Mouse (Mus musculus) right cerebral cortex, postnatal 14 days (tissue): ENCODE data around the gene Tmprss7.

ENCODE experiments used
- DNase-seq: peaks from one replicate; pipeline ENCODE4 v3.0.0; 2022

The Tmprss7 gene

DNA sequence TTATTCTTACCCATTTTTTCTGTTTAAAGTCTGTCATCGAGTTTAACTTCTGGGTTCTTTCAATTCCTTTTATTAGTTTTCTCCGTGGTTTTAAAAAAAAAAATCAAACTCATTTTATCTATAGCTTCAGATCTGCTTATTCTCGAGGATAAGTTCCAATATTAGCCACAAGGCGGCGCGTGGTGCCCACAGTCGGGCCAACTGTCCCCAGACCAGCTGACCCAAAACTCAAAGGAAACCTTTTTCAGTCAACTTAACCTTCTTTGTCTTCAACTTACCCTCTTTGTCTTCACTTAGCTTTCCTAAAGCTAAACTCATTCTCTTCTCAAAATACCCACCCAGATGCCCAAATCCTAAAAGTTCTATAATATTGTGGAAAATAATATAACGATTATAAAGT lies 8.6 kb downstream of the Tmprss7 start:
- peak; percentile 72 for DNase-seq

DNA sequence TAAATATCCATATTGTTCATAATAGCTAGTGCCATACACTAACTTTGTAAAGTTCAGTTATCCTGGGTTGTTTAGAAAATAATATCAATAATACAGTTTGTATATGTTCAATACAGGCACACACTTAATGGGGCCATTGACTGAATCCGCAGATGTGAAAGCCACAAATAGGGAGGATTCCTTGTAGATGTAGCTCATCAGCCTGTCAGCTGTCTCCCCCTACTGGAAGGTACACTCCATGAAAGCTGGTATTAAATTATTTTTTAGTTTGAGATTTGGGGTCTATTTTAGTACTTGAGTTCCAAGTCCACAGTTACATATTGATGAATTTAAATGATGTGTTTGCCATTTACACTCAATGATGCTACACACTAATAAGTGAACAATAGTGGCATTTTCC lies 17.0 kb downstream of the Tmprss7 start:
- DNase-seq, result no peak

DNA sequence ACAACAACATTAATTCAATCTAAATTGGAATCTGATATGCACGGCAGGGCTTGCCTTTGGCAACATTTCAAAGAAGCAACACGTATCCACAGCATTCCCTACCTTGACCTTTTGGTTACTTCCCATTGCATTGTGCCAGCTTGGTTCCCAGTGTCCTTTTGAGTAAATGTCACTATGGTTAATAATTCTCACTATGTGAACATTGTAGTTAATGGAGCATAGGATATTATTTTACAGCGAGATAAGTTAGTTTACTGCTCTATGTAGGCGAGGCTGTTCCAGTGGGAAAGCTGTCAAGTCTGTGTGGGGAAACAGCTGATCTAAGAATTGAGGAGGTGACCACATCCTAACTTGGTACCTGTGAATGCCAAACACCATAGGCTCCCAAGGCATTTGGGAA lies 23.5 kb downstream of the Tmprss7 start:
- DNase-seq, result no peak

DNA sequence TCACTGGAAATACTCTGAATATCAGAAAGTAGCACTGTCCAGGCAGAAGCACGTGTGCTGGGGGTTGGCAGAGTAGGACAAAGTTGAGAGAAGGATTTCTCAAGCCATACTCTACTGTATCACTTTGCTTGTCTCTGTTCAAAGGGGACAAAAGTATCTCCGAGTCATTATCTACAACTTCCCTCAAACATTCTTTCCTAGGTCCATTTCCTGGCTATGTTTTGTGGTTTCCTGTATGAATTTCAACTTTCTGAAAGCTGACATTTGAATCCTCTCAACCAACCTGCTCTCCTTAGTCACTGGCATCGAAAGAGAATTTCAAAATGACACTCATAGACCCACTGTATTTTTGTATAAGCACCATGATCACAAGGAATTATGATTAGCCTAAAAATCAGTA lies 25.3 kb downstream of the Tmprss7 start:
- DNase-seq, result no peak

DNA sequence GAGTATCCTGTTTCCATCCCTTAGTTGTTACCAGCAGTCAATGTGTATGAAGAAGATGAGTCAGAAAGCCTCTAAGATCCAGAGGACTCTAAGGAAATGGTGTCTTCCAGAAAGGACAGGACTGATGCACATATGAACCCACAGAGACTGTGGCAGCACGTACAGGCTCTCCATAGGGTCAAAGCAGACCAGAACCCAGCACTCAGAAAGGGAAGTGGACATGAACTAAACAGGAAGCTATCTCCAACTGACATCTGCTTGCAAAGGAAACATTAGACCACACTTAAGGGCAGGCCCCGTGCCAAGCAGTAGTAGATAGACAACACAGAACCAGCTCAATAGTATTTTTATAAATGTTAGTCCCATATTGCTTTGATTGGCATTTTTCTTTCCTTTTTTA lies 27.3 kb downstream of the Tmprss7 start:
- no peak for DNase-seq

DNA sequence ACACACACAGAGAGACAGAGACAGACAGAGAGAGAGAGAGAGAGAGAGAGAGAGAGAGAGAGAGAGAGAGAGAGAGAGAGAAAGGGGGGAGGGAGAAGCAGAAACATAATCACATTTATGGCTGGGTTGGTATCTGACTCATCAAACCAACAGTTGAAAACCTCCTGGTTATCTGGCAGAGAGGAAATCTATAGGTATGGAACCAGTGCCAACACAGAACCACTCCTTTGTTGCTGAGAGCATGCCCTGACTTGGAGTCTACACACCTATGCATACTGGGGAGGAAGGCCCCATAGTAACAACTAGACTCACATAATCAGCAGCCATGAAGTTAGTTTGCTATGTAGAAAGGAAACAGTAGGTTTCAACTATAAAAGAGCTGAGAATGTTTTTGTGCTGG lies 31.1 kb downstream of the Tmprss7 start:
- no peak for DNase-seq

DNA sequence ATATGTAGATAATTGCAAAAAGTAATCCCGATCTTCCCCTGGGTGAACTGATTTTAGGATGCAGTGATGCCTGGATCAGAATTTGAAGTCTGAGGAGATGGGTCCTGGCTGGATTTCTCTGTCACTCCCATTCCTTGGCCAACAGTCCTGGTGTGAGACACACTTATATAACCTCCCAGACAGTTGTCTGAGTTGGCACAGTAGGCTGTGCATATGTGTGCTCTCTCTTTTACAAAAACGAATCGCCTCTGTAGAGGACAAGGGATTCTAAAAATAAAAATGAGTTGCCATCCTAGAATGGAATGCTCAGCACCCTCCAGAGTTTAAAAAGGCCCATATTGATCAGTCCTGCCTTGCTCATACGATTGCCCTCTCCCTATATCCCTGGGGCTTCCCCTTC lies 33.9 kb downstream of the Tmprss7 start:
- no peak for DNase-seq

DNA sequence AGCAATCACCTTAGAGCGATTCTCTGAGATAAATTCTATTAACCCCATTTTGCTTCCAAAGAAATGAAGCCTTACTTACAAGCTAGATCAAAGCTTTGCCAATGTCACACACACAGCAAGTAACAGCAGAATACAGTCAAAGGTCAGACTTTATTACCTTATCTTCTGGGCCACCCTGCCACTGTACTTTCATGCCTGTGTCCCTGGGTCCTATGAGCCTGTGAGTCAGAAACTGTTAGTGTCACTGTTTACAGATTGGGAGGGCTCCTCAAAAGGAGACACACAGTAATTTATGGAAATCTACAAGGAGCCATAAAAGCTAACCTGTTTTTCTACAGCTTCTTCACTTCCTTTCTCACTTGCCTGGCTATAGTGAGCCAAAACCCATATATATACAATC lies 35.2 kb downstream of the Tmprss7 start:
- DNase-seq, result no peak

DNA sequence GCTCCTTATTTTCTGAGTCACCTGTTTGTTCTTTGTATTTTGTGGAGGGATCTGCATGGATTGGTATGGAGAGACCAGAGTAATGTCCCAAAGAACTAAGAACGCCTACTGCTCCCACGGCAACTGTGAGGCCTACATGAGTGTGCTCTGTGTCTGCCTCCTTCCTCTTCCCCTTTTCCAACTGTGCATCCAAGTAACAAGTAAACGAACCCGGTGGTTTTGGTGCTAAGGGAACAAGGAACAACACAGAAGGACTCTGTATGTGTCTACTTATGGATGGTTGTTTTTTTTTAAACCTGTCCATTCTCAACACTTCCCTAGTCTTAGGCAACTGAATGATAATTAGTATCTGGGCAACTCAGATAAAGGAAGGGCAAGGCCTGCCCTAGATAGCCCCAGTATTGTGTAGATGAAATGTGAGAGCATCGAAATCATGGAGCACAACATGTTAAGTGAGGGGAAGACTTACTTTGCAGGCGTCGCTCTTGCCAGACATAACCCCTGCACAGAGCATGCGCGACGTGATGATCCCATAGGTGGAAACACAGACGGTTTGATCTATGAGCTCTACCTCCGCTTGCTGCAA lies 35.8 kb downstream of the Tmprss7 start:
- no peak for DNase-seq

DNA sequence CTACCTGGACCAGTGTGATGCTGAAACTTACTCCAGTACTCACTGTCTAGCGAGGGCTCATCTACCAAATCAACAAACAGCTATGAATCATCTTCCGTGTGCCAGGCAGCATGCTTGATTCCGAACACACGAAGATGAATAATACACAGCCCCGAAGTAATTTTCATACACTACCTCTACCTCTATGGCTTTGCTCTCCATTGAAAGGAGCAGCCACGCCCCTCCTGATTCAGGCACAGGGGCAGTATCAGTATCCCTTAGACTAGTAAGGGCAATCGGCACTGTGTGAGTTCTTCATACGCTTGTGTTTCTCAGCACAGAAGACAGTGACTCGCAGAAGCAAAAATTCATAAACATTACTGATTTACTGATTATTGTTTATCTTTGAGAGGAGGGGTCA lies 39.0 kb downstream of the Tmprss7 start:
- no peak for DNase-seq

DNA sequence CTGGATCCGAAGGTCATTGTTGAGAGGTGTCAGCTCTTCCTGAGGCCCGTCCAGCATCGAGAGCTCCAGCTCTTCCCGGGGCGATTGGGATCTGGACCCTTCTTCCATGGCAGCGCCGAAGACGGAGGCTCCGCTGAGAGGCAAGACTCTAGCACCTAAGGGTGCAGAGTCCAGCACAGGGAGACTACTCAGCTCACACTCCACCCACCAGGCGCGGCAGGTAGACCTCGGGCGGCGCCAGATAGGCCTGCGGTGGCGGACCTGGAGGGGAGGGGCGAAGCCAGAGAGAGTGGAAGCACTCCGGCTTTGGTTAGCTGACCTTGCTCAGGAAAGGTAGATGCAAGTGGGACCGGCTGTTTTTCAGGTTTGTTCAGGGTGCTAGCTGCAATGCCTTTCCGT lies 39.5 kb downstream of the Tmprss7 start, which contains the start of gene BC016579:
Gene BC016579 (minus strand): TSS at position 135 of the 399 bp plus-strand sequence.
- DNase-seq, result no peak

DNA sequence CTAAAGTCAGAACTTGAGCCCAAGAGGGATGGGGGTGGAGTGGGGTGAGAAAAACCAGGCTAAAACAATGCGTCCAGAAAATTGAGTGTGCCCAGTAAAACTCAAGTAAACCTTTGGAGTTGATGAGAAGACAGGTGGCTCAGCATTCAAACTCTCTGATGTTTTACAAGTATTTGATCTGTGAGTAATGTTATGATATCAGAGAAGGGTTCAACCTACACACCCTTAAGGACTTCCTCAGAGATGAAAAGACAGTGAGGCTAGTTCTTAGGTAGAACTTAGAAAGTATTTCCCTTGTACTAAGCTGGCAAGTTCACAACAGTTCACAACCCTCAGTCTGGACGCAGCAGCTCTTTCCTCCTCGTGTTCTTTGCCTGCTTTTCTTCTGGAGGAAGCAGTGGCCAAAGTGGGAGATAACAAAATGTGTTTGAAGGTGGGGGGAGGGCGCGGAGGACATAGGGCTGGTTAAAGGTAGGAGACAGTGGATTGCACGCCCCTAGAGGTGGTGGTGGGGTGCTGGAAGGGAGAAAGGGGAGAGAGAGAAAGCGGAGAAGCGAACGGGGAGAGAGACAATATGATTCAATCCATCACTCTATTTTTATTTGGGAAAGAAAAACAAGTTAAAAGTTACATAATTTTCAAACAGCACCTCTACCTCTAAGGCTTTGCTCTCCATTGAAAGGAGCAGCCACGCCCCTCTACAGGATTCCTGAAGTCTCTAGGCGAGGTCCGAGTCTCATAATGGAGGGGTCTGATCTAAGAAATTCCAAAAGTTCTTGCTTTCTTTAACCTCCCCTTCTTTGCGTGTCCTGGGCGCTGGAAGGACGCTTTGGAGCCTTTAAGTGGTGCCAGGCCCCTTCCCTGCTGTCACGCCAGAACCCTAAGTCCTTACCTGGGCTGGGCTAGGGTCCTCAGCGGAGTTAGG lies 40.2 kb downstream of the Tmprss7 start:
- DNase-seq, result no peak

DNA sequence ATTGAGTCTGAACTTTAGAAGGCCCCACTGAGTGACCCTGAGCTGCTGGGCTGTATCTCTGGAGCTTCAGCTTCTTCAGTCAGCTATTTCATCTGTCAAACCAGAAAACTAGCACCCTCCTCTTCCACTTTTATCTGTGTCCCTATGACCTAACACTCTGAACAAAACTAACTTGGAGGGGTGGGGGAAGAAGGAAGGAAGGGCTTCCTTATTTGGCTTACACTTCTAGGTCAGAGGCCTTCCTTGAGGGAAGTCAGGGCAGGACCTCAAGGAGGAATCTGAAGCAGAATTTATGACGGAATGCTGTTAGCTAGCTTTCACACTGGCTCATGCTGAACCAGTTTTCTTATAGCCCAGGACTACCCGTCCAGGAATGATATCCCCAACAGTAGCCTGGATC lies 42.0 kb downstream of the Tmprss7 start:
- no peak for DNase-seq

DNA sequence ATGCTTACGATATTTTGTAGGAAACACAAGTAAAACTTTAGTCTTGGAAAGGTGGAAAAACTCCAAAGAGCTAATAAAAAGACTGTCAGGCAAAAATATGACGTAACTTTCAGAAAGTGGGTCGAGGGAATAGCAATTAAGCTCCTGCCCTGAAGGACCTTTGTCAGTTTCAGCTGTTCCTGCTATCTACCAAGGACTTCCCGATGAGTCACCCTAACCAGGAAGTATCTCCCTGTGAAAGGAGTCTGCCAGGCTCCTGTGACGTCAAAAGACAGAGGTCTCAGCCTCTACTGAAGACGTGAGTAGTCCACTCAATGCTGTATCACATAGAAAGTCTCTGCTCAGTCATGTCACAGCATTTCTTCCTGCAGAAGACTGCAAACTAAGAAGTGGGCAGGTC lies 49.1 kb downstream of the Tmprss7 start:
- DNase-seq, result no peak

DNA sequence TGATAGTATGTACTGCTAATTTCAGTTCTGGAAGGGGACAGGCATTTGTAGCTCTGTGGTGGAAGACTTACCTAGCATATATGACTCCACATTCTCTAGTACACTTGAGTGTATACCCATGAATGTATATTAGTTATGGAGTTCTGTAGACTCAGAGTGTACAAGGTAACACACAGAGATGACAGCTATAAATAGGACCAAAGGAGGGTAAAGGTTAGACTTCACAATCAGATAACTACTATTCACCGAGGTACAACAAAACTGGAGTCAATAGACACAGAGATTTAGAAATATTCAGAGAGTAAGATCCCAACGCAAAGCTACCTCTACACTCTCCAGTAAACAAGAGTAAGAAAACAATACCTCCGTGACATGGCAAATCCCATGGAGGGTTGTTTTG lies 49.5 kb downstream of the Tmprss7 start:
- no peak for DNase-seq

DNA sequence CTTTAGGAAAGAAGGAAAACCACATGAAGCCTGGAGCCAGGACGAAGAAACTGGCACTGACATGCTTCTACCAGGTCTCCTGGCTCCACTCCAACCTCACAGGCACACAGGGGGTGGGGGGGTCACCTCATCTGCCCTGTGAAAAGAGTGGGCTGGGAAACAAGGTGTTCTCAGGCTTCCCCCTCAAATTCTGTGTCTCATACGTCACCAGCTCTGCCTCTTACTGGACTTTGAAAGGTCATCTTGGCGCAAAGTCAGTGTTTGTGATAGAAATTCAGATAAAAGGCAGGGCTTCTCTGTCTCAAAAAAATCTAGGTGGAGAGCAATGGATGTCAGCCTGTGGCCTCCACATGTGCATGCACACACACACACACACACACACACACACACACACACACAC lies 52.2 kb downstream of the Tmprss7 start:
- DNase-seq, result no peak

DNA sequence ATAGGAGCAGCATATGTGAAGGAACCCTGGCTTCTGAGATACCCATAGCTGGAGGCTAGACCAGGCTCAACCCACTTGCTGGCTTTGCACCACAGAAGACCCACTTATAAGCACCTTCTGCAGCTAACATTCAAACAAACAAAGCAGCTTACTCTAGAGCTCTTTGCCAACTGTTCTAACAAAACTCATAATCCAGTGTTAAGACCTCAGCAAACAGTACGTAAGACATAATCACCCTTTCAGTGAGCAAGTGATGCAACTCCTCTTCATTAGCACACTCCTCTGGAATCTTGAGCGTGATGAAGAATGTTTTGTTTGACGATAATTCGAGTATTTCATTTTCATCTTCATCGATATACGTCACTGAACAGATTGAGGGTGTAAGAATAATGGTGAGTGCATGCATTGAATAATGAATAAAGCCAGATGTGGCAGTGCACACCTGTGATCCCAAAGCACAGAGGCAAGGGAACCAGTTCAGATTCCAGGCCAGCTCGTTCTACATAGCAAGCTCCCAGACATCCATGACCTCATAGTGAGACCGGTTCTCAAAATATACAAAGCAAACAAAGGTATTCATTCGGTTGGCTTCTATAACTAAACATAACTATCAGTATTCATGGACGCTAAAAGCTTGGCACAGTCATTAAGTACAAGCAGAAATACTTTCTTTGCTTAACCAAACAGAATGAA lies 53.2 kb downstream of the Tmprss7 start:
- DNase-seq, result no peak

DNA sequence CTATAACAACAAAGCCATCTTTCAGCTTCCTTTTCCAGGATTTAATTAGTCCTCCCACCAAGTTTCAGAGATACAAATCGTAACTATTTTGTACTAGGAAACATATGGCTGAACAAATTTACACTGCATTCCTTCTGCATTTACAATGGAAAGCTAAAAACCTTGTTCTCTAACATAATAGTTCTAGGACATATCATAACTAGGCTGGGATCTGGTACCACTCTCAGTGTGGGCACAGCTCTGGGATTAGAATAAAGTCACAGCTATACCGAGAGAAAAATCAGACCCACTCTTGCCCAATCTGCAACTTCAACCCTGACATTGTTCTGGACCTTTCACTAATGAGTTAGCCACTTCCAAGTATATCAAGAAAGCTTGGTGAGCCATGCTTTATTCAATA lies 57.6 kb downstream of the Tmprss7 start:
- DNase-seq, result no peak

DNA sequence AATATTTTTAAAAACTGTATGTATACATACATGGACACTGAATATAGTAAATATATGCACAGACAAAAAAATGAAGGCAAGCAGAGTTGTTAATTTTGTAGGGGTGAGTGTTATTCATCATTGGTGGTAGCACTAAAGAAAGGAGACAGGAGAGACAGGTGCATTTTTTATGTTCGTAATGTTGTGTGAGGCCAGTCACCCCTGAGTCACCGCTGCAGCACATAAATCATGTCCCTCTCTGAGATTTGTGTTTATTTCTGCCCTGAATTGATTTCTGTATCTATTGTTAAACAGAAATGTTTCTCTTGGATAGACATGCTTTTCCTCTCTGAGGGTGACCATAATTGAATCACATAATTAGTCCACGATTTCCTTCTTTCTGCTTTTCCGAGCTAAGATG lies 61.0 kb downstream of the Tmprss7 start:
- DNase-seq, result no peak

DNA sequence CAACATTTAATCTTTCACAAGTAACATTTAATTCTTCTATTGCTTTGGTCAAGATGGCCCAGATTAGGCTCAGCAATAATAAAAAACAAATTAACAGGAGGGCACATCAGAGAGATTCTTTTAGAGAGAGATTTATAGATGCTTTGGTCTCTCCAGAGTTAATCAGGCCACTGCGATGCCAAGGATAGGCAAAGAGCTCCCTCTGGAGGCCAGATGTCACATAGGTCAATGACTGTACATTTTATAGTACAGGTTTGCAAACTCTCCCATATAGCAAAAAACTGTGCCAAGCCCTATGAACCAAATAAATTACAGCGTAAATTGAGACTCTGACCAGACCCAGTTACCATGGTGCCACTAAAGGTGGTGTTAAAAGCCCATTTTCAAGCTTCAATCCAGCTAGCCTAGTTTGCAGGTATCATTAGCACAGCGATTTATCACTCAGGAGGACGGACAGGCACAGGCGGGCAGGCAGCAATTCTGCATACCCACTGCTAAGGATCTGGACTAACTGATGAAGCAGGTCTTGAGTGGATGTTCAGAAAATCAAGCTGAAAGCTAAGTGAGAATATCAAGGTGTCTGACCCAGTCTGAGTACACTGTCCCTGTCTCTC lies 63.0 kb downstream of the Tmprss7 start:
- peak; percentile 68 for DNase-seq

DNA sequence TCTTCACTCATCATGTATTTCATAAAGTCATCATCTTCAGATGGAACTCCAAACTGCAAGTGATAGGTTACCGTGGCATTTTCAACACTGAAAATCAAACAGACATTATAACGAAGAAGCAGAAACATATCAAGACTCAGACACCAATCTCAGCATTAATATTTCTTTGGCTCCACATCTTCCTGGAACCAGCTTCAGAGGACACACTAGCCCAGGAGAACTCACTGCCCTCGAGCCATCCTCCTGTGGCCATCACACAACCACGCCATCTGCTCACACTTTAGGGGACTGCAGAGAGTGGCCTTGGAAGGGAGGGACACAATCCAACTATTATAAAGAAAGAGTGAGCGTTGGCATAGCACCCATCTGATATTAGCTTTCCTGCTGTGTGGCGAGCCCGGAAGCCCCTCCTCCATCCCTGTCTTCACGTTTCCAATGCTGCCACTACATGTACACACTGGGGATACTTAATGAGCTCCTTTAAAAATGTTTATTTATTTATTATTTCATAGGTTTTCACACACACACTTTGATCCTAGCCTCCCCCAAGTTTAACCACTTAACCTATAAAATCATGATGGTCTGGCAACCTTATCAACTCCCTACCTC lies 63.9 kb downstream of the Tmprss7 start:
- no peak for DNase-seq

DNA sequence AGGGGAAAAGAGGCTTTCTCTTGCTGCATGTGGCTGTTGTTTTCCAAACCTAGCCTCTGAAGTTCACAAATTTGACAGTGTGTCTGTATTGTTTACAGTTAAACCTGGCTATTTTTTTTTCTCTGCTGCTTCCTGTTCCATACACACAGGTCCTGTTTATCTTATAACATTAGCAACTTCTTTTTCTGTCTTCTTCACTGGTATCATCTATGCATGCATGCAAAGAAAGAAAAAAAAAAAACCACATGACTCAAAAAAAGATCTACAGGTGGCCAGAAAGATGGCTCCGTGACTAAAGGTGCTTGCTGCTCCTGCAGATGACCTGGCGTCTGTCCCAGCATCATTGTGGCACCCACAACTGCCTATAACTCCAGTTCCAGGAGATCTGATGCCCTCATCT lies 68.1 kb downstream of the Tmprss7 start:
- no peak for DNase-seq

DNA sequence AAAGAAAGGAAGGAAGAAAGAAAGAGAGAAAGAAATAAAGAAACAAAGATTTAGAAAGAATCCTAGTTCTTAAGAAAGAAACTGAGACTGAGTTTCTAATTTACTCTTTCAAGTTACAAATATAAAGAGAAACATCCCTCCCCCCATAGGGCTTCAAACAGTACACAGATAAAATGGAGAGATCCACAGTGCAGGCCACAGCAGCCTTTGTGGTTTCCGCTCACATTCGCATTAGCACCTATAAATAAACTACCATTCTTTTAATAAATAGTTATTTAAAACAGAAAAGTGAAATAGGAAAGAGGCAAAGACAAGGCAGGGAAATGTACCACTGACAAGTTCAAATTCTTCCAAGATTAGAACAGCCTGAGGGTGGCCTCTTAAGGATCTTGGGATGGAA lies 68.7 kb downstream of the Tmprss7 start:
- DNase-seq, result no peak
